Mouse (Mus musculus): ENCODE results near the gene Topaz1.
"Not testable (repeated sequence)": the region's sequence is repeated elsewhere in the genome, so short reads cannot be mapped to it uniquely, and the experiment has no call there.

Gene Topaz1

GRCm38 (mm10) chr9:122812386-122812785 lies 65.2 kb downstream of the Topaz1 start:
- DNase-seq (ENCODE audit: low spot score in 2 of 2) = no peak

GRCm38 (mm10) chr9:122814775-122815174 lies 67.6 kb downstream of the Topaz1 start:
- no peak for DNase-seq (ENCODE audit: low spot score in 2 of 2)

- no peak for DNase-seq (ENCODE audit: low spot score in 2 of 2)
Measured at GRCm38 (mm10) chr9:122815239-122815851, 68.2 kb downstream of the Topaz1 start.

GRCm38 (mm10) chr9:122823374-122824017 lies 76.3 kb downstream of the Topaz1 start:
- no peak for DNase-seq (ENCODE audit: low spot score in 2 of 2)

GRCm38 (mm10) chr9:122826743-122827142 lies 79.6 kb downstream of the Topaz1 start:
- no peak for DNase-seq (ENCODE audit: low spot score in 2 of 2)

GRCm38 (mm10) chr9:122829826-122830380 lies 82.8 kb downstream of the Topaz1 start:
- DNase-seq (ENCODE audit: low spot score in 2 of 2) = no peak

- DNase-seq (ENCODE audit: low spot score in 2 of 2) = no peak
Measured at GRCm38 (mm10) chr9:122836126-122836525, 89.0 kb downstream of the Topaz1 start.

GRCm38 (mm10) chr9:122836790-122837189 lies 89.6 kb downstream of the Topaz1 start:
- peak; percentile 66 to 68 for DNase-seq (ENCODE audit: low spot score in 2 of 2)

- DNase-seq (ENCODE audit: low spot score in 2 of 2) = no peak
Measured at GRCm38 (mm10) chr9:122837216-122837615, 90.1 kb downstream of the Topaz1 start.

GRCm38 (mm10) chr9:122837680-122838079 lies 90.5 kb downstream of the Topaz1 start:
- DNase-seq (ENCODE audit: low spot score in 2 of 2) = no peak

GRCm38 (mm10) chr9:122843760-122844159 lies 96.6 kb downstream of the Topaz1 start, which contains the start of gene Gm35549:
Gene Gm35549, minus strand, starts transcription at chr9:122844035.
- DNase-seq (ENCODE audit: low spot score in 2 of 2) = no peak

- no peak for DNase-seq (ENCODE audit: low spot score in 2 of 2)
Measured at GRCm38 (mm10) chr9:122845621-122846020, 98.5 kb downstream of the Topaz1 start.

GRCm38 (mm10) chr9:122846156-122846555 lies 99.0 kb downstream of the Topaz1 start:
- DNase-seq (ENCODE audit: low spot score in 2 of 2) = peak; percentile 29 to 75

GRCm38 (mm10) chr9:122847811-122848311 lies 100.7 kb downstream of the Topaz1 start:
- DNase-seq (ENCODE audit: low spot score in 2 of 2) = not testable (repeated sequence)
